Mouse (Mus musculus) hematopoietic stem cell, adult 5-6 weeks (primary cell): ENCODE measurements around the gene Cdk10. TPM values are rescaled to one million over a fixed set of nuclear protein-coding genes. Genes with fewer than 3 reads are reported as not detected.
"Not testable (repeated sequence)": the region's sequence is repeated elsewhere in the genome, so short reads cannot be mapped to it uniquely, and the experiment has no call there.

Source experiments
- ATAC-seq, 2 experiments: fragments of 125-278 bp in 1 of 2; replicated peaks in 1 of 2; 2 replicates each; pipeline ENCODE4 v1.8.0; 2016 to 2017; ENCODE audit warnings: inconsistent platforms in 2 of 2, mild to moderate bottlenecking in 2 of 2, moderate number of reproducible peaks in 2 of 2, low read depth in 1 of 2, moderate TSS enrichment in 1 of 2; ENCODE audit not compliant: low FRiP score in 2 of 2, poor library complexity in 2 of 2, severe bottlenecking in 2 of 2, insufficient read depth in 1 of 2, low TSS enrichment in 1 of 2
- total RNA-seq: library from RNA; stranded (forward); fragments of 172-1452, 232-1000 nt; gene quantifications from 2 replicates; pipeline ENCODE4 v1.2.3, GENCODE M21; 2017

Gene Cdk10
- total RNA-seq, 1 experiment from 2014 or later = 39.1 TPM

- no peak for ATAC-seq
Observed at GRCm38 (mm10) chr8:123253451-123254098, 28.9 kb downstream of the Cdk10 start.

- peak; percentile 79 to 89 for ATAC-seq
Observed at GRCm38 (mm10) chr8:123254099-123254885, 29.6 kb downstream of the Cdk10 start, which contains the start of the genes Zfp276 and Vps9d1. Gene Zfp276, plus strand, starts transcription at chr8:123254195. Gene Vps9d1, minus strand, starts transcription at chr8:123254348.

- no peak for ATAC-seq
Observed at GRCm38 (mm10) chr8:123255170-123255569, 30.5 kb downstream of the Cdk10 start.

GRCm38 (mm10) chr8:123257114-123257513 lies 32.5 kb downstream of the Cdk10 start:
- ATAC-seq = no peak

GRCm38 (mm10) chr8:123257593-123257992 lies 33.0 kb downstream of the Cdk10 start:
- ATAC-seq = not testable (repeated sequence)

GRCm38 (mm10) chr8:123267926-123268656 lies 43.4 kb downstream of the Cdk10 start:
- no peak for ATAC-seq

- ATAC-seq = no peak
Observed at GRCm38 (mm10) chr8:123271147-123271546, 46.5 kb downstream of the Cdk10 start.

GRCm38 (mm10) chr8:123271901-123272300 lies 47.3 kb downstream of the Cdk10 start:
- ATAC-seq = no peak

- no peak for ATAC-seq
Observed at GRCm38 (mm10) chr8:123274447-123274846, 49.8 kb downstream of the Cdk10 start.

GRCm38 (mm10) chr8:123275096-123275495 lies 50.5 kb downstream of the Cdk10 start:
- no peak for ATAC-seq

- ATAC-seq = no peak
Observed at GRCm38 (mm10) chr8:123278445-123278844, 53.8 kb downstream of the Cdk10 start.

GRCm38 (mm10) chr8:123279828-123280227 lies 55.2 kb downstream of the Cdk10 start:
- peak in 1 of 2 experiments; percentile 44; a peak in 1 of 4 replicates for ATAC-seq

GRCm38 (mm10) chr8:123280302-123281094 lies 55.9 kb downstream of the Cdk10 start:
- ATAC-seq = peak in 1 of 2 experiments; percentile 79; a peak in 2 of 4 replicates

Other genes starting within 250 kb of the Cdk10 start
- gene Ankrd11, start 182.6 kb upstream of the Cdk10 start, total RNA-seq = 99.2 and 109 TPM in 2 replicates
- 68.5 and 76.3 TPM in 2 replicates for gene Spg7, start 161.9 kb upstream of the Cdk10 start, total RNA-seq
- 2,996 and 3,898 TPM in 2 replicates for gene Rpl13, start 122.5 kb upstream of the Cdk10 start, total RNA-seq
- 0.60 TPM in 1 of 2 replicates, not detected in the other for gene Cpne7, start 107.5 kb upstream of the Cdk10 start, total RNA-seq
- not detected in 2 replicates for gene Sult5a1, start 66.5 kb upstream of the Cdk10 start, total RNA-seq
- gene Dpep1, start 38.6 kb upstream of the Cdk10 start, total RNA-seq = not detected in 2 replicates
- 18.1 and 52.8 TPM in 2 replicates for gene Chmp1a, start 12.1 kb upstream of the Cdk10 start, total RNA-seq
- 1.5 TPM in 1 of 2 replicates, not detected in the other for gene Spata33, start 12.0 kb upstream of the Cdk10 start, total RNA-seq
- 1.2 and 2.5 TPM in 2 replicates for gene Spata2l, start 11.4 kb downstream of the Cdk10 start, total RNA-seq
- gene Zfp276, start 29.4 kb downstream of the Cdk10 start, total RNA-seq = 10.5 and 12.8 TPM in 2 replicates
- 18.8 and 24.6 TPM in 2 replicates for gene Vps9d1, start 29.5 kb downstream of the Cdk10 start, total RNA-seq
- gene Fanca, start 93.7 kb downstream of the Cdk10 start, total RNA-seq = 23.7 and 38.5 TPM in 2 replicates
- 0.94 and 4.0 TPM in 2 replicates for gene Spire2, start 107.9 kb downstream of the Cdk10 start, total RNA-seq
- gene Tcf25, start 148.9 kb downstream of the Cdk10 start, total RNA-seq = 126 and 245 TPM in 2 replicates
- not detected in 2 replicates for gene Mc1r, start 182.3 kb downstream of the Cdk10 start, total RNA-seq
- gene Tubb3, start 186.6 kb downstream of the Cdk10 start, total RNA-seq = 0.89 TPM in 1 of 2 replicates, not detected in the other
- gene Def8, start 198.7 kb downstream of the Cdk10 start, total RNA-seq = 63.8 and 85.3 TPM in 2 replicates